Mouse (Mus musculus) kidney, adult 2 months (tissue): Measurements from ENCODE around the gene Kcnc3. TPM values are rescaled to one million over a fixed set of nuclear protein-coding genes. Genes with fewer than 3 reads are reported as not detected.

Source experiments
- DNase-seq: peaks from one replicate; pipeline ENCODE4 v3.0.0; 2021
- H3K27ac ChIP-seq: fragments of 200-500 bp; 2 replicates; pipeline ENCODE4 v1.5.1; 2012; ENCODE audit warnings: low read depth, low read length, control low read depth, inconsistent platforms; ENCODE audit not compliant: insufficient read depth
- H3K27me3 ChIP-seq: fragments of 200-500 bp; replicated peaks from 2 replicates; pipeline ENCODE4 v1.6.1; 2012; ENCODE audit warnings: mild to moderate bottlenecking, moderate library complexity, low read length, inconsistent platforms; ENCODE audit not compliant: control insufficient read depth, insufficient read depth
- H3K36me3 ChIP-seq: fragments of 200-500 bp; 2 replicates; pipeline ENCODE4 v1.6.1; 2012; ENCODE audit warnings: mild to moderate bottlenecking, moderate library complexity, low read length, inconsistent platforms; ENCODE audit not compliant: control insufficient read depth, insufficient read depth
- H3K4me1 ChIP-seq: fragments of 200-500 bp; 2 replicates; pipeline ENCODE4 v1.6.1; 2011; ENCODE audit warnings: low read length; ENCODE audit not compliant: control insufficient read depth, insufficient read depth
- H3K4me3 ChIP-seq: fragments of 200-500 bp; 2 replicates; pipeline ENCODE4 v1.5.1; 2011; ENCODE audit warnings: mild to moderate bottlenecking, low read depth, low read length, control low read depth; ENCODE audit not compliant: insufficient read depth
- CTCF ChIP-seq: fragments of 200-500 bp; conservative IDR thresholded peaks from 2 replicates; pipeline ENCODE4 v1.5.1; 2011; ENCODE audit warnings: low read depth, mild to moderate bottlenecking, control low read depth, low read length, moderate library complexity, mixed read lengths; ENCODE audit not compliant: insufficient read depth, insufficient read length
- POLR2A ChIP-seq: fragments of 200-500 bp; IDR thresholded peaks from one replicate; pipeline ENCODE4 v1.6.1; 2011; ENCODE audit warnings: low read depth, low read length, control low read depth
- whole genome bisulfite sequencing: fragments of 180-500 bp; shearing (Covaris S2); methylation state at CpG from one replicate; pipeline ENCODE4 v1.1.7; 2018; 5-methylcytosine and 5-hydroxymethylcytosine counted together
- polyA plus RNA-seq: library from polyadenylated mRNA; depleted of rRNA; stranded (reverse); fragments of >200 nt; gene quantifications from 2 replicates; pipeline ENCODE4 v1.2.3, GENCODE M21; 2012

Kcnc3 gene
- polyA plus RNA-seq, 1 experiment: 19.1 TPM

DNA sequence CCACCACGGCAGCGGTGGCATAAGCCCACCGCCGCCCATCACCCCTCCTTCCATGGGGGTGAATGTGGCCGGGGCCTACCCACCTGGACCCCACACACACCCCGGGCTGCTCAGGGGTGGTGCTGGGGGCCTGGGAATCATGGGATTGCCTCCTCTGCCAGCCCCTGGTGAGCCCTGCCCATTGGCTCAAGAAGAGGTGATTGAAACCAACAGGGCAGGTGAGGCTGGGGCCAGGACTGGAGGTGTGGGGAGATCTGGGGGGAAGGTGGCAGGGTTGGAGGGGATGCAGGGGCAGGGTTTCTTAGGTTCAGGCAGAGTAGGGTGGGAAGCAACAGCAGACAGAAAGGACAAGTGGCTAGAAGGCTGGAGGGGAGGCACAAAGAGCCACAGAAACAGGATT is 5.6 kb downstream of the Kcnc3 start:
- DNase-seq: no peak
- WGBS: 92% methylated on average over 6 of the region's 6 CpGs
- Histone ChIP-seq H3K27ac (no peak overlapping the region), H3K4me3 (no peak overlapping the region), H3K4me1 (no peaks in the 10 kb centered on the region), H3K27me3 (no peaks in the 10 kb centered on the region), H3K36me3 (no peaks in the 10 kb centered on the region)
- TF ChIP-seq POLR2A (no peak), CTCF (no peak)

DNA sequence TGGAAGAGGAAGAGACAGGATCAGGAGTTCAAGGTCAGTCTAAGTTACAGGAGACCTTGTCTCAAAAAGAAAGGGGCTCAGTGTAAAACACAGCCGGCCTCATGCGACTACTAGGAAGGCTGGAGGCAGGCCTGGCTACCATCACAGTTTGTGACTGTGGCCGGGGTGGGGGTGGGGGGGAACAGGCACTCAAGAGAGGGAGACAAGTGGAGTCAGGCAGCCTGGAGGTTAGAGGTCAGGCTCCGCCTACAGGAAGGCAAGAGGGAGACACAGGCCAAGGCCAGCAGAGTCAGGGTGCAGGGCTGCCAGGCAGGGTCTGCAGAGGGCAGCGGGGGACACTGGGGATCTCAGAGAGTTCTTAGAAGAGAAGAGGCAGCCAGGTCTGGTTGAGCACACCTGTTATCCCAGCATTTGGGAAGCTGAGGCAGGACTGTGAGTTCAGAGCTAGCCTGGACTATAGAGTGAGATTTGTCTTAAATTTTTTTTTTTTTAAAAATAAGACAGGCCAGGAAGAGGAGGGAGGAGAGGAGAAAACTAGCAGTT is 6.6 kb downstream of the Kcnc3 start:
- Histone ChIP-seq H3K4me1 (no peaks in the 10 kb centered on the region), H3K27me3 (no peaks in the 10 kb centered on the region), H3K36me3 (no peaks in the 10 kb centered on the region), H3K27ac (no peak overlapping the region), H3K4me3 (no peak overlapping the region)
- no peak for DNase-seq
- 63% methylated on average over 5 of the region's 5 CpGs for WGBS
- TF ChIP-seq CTCF (no peak), POLR2A (no peak)

DNA sequence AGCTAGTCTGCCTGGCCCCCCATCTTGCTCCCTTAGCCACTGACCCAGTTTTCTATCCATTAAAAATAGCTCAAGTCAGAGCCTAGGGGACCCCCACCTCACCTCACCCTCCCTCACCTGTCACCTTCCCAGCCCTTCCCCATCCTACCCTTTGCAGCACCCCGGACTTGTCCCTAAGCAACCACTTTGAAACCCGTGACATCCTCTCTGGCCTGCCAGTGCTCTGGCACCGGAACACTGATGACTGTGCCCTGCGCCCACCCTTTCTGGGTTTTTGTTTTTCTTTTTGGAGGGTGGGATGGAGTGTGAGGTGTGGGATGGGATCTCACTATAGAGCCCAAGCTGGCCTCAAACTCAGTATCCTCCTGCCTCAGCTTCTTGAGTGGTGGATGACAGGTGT is 7.2 kb downstream of the Kcnc3 start:
- TF ChIP-seq CTCF: no peak
- no peak for DNase-seq
- 93% methylated on average over 4 of the region's 4 CpGs for WGBS

GRCm38 (mm10) chr7:44598336-44598735 is 7.9 kb downstream of the Kcnc3 start:
- DNase-seq: no peak
- H3K36me3 ChIP-seq: no peaks in the 10 kb centered on the region
- no peak overlapping the region for H3K27ac ChIP-seq
- no peaks in the 10 kb centered on the region for H3K4me1 ChIP-seq
- H3K4me3 ChIP-seq: no peak overlapping the region
- TF ChIP-seq CTCF: no peak
- TF ChIP-seq POLR2A: no peak
- 74% methylated on average over 12 of the region's 12 CpGs for WGBS
- no peaks in the 10 kb centered on the region for H3K27me3 ChIP-seq

More for the DNA sequence above, 7.2 kb downstream of the Kcnc3 start:
- no peaks in the 10 kb centered on the region for H3K4me1 ChIP-seq
- no peak overlapping the region for H3K4me3 ChIP-seq
- H3K27ac ChIP-seq: no peak overlapping the region
- no peaks in the 10 kb centered on the region for H3K36me3 ChIP-seq
- H3K27me3 ChIP-seq: no peaks in the 10 kb centered on the region

DNA sequence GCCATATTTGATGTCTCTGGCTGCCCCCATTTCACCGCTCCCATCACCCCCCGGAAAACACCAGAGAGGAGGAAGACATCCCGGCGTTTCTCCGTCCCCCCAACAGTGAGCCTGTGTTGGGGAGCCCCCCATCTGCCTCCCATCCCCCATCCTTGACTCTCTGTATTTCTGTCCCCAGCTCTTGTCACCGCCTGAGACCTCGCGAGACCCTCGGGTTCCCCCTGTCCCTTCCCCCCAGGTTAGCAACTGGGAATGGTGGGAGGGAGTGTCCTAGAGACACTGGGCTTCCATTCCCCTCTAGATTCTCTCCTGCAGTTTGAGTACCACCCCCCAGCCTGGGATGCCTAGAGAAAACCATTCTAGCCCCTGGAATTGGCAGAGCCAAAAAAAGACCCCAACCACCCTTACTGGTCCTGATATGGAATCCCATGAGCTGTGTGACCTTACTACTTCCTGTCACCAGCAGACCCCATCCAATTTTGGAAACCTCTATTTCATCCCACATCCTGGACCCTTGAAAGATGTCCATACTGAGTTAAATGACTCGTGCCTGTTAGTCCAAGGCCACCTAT is 10.3 kb downstream of the Kcnc3 start:
- DNase-seq: no peak
- Histone ChIP-seq H3K27ac (no peak overlapping the region), H3K27me3 (no peaks in the 10 kb centered on the region), H3K36me3 (no peaks in the 10 kb centered on the region), H3K4me3 (no peak overlapping the region), H3K4me1 (no peaks in the 10 kb centered on the region)
- TF ChIP-seq CTCF: no peak
- 78% methylated on average over 10 of the region's 10 CpGs for WGBS

- H3K27ac ChIP-seq: no peak overlapping the region
- DNase-seq: no peak
- H3K4me3 ChIP-seq: no peak overlapping the region
- H3K27me3 ChIP-seq: no peaks in the 10 kb centered on the region
- H3K4me1 ChIP-seq: no peaks in the 10 kb centered on the region
- no peaks in the 10 kb centered on the region for H3K36me3 ChIP-seq
- TF ChIP-seq CTCF: no peak
- TF ChIP-seq POLR2A: no peak
- 27% methylated on average over 19 of the region's 19 CpGs for WGBS
Measured at GRCm38 (mm10) chr7:44601646-44602045, 11.2 kb downstream of the Kcnc3 start.

DNA sequence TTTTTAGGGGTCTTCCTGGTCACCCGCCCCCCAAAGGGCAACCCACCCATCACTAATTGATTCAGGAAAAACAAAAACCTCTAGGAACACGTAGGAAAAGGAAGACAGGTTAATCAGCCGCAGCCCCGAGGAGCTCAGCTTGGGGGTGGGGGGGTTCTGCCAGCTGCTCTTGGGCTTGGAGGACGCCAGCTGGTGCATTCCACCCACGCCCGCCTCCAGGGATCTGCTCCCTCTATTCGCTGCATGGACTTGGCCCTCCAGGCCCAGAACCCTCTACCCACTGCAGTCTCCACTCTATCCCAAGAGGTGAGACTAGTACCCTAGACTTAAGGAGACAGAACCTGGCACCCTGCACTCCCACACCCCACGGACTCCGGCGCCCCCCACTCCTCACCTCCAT is 12.0 kb downstream of the Kcnc3 start:
- TF ChIP-seq CTCF: no peak
- H3K4me3 ChIP-seq: no peak overlapping the region
- WGBS: 23% methylated on average over 11 of the region's 11 CpGs
- H3K27ac ChIP-seq: no peak overlapping the region
- no peaks in the 10 kb centered on the region for H3K4me1 ChIP-seq
- no peak for DNase-seq
- H3K27me3 ChIP-seq: no peaks in the 10 kb centered on the region
- H3K36me3 ChIP-seq: no peaks in the 10 kb centered on the region
